Mouse (Mus musculus) Muller cell, postnatal 12 days (primary cell): ENCODE results near the gene Krtap29-1.
A peak's percentile ranks its signal among the peaks of the same experiment; 100 is the strongest.

Experiments
- DNase-seq: peaks from one replicate; pipeline ENCODE4 v3.0.0-alpha.2; 2015; ENCODE audit errors: inconsistent ontology term

The Krtap29-1 gene

DNA sequence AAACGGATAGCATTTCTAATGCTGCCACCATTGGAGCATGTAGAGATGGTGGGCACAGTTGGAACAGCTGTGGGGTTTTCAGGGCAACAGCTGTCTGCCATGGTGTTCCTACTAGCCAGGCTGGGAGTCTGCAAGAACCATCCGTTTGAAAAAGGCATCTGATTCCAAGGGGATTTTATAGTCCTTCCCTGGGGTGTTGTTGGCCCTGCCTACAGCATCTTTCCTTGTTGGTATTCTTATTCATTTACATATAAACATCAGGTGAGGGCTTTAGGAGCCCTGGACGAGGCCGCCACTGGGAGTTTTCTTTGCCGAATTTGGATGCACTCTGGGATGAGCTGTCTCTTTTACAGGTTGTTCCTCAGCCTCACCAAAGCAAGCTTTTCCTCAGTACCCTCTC, at the start of gene Krtap29-1:
Gene Krtap29-1 (minus strand): TSS at position 101 of the 400 bp plus-strand sequence.
- DNase-seq, result no peak

DNA sequence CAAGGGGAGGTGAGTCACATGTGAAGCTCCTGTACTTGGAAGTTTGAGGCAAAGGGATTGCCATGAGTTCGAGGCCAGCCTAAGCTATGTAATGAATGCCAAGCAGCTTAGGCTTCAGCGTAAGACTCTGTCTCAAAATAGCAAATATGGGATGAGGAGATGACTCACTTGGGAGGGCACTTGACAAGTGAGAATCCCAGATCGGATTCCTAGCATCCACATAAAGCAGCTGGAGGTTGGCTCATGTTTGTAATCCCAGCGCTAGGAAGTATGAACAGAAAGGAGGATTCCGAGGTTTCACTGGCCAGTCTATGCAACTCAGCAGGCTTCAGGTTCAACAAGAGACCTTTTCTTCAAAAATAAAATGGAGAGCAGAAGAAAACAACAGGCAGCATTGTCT, 42.6 kb upstream of the Krtap29-1 start:
- DNase-seq, result no peak

DNA sequence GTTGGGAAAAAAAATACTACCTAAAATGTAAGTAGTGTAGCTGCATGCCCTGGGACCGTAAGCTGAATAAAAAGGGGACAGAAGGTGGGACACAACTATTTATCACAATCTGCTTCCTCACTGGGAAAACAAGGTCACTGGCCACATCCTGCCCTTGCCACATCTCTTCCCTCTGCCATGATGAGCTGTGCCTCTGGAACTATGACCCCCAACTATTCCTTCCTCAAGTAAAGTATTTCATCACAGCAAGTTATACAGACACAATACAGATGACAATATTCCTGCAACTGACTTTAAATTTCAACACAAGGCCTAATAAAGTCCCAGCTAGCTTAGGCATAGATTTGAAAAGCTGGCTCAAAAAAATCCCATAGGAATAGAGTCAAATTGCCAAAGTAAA, 40.6 kb upstream of the Krtap29-1 start:
- DNase-seq, result no peak

DNA sequence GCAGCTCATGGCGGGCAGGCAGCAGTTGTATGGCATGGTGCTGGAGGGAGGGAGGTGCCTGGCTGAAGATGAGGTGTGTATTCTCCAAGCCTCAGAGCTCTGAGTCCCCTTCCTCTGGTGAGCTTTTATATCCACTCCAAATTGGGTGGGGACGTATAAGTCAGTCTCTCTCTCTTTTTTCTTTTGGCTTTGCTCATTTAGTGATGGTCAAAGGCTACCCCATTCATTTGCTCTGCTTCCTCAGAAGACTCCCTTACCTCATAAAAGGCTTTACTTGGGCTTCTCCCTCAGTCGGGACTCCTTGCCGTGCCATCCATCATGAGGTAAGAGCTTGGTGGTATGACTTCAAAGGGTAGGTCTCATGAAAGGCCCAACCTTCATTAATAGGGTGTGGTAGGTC, 37.3 kb upstream of the Krtap29-1 start, which contains the start of gene Krt33a:
Gene Krt33a (minus strand): TSS at position 101 of the 400 bp plus-strand sequence.
- DNase-seq, result no peak

DNA sequence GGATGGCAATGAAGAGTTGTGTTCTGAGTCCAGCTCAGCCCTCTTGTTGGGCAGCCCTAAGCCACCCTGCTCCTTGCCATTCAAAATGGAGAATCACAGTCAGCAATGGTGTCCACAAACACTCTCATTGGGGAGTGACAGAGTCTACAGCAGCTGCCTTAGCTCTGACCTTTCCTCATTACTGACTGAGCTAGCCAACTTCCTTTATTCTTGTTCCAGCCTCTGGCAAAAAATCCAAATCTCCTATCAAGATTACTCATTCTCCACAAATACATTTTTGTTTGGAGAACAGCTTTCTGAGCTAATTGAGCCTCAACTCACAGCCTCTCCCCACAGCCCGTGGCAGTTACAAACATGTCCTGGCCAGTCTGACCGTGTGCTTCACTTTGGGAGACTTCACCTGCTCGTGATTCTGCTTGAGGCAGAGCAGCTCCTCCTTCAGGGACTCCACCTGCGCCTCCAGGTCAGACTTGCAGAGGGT, 34.9 kb upstream of the Krtap29-1 start:
- DNase-seq, result peak; percentile 64

DNA sequence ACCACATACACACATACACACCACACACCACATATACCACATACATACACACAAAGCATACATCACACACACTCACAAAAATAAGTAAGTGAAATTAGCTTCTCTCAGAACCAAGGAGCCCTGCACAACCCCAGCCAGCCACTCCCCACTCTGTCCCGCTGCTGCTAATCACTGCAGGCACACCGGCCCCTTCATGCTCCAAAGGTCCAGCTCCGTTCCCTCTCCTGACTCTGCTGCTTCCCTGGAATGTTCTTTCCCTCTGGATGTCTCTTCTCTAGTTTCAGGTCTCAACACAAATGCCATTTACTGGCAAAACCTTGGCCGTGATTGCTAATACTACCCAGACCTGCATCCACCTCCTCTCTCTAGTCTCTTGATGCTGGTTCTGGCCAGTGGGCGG, 31.8 kb upstream of the Krtap29-1 start:
- DNase-seq, result no peak

DNA sequence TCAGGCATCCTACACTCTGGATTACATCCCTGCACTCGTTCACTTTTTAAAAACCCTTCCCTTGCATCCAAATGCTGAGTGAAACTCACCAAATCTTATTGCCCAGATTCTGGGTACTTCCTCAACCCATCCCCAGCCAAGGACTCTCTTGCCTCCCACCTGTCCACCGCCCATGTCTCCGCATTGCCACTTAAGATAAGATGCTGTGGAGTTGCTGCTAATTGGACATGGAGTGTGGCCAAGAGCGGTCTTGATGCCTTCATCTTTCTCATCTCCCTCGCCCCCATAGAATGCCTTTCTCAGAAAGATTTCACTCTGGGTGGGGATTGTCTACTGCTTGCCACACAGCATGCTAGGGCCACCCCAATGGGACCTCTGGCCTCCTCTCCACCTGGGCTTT, 29.5 kb upstream of the Krtap29-1 start:
- no peak for DNase-seq

DNA sequence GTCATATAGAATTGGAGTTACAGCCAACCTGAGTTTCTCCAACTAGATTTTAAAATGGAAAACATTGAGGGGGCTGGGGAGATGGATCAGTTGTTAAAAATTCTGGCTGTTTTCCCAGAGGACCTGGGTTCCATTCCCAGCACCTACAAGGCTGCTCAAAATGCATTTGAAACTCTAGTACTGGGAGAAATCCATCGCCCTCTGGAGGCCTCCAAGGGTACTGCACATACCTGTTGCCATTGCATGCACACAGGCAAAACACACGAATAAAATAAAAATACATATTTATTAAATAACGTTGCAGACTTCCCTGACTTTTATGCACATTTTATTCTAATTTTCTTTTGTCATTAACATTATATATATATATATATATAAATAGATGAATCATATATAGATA, 27.8 kb upstream of the Krtap29-1 start:
- no peak for DNase-seq

DNA sequence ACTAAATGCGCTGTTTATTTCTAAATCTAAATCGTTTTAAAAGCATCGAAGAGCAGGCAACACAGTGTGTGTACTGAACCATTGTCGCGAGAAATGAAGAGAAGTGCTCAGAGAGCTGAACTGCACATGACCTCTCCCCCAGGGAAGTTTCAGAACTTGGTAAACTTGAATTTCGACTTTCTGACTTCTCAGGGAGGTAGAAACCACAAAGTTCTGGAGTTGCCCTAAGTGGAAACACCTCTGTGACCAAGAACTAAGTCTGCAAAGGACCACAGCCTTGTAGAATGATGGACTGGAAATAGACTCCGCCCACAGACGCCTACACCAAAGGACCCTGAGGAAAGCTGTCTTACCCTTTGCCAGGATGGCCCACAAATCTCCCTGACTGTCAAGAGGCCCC, 27.1 kb upstream of the Krtap29-1 start:
- no peak for DNase-seq

DNA sequence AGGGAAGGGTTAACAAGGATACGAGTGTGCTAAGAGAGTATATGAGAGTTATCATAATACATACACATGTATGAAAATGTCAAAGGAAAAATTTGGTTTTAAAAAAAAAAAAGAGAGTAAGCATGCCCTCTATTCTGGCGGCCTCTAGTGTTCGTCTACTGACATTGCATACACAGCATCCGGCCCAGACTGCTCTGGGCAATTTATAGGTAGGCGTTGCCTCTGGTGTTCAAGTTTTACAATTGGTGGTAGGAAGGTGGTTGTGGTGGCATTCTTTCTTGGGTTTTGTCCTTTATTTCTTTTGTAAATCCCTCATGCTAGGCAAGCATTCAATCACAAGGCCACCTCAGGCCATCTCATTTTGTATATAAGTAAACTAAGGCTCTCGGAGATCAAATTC, 26.0 kb upstream of the Krtap29-1 start:
- DNase-seq, result peak; percentile 30

DNA sequence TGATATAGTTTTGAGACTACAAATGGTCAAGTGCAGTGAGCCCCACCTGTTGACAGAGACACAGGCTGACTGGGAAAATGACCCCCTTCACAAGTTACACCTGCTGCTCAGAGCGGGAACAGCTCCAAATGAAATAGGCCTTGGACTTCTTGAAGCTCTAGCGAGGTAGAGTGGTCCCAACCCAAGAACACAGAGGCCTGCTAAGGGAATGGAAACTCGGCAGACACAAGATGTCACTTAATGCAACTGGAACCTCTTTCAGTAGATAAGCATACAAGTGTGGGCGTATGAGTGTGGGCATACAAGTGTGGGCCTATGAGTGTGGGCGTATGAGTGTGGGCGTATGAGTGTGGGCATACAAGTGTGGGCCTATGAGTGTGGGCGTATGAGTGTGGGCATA, 20.2 kb upstream of the Krtap29-1 start:
- no peak for DNase-seq

DNA sequence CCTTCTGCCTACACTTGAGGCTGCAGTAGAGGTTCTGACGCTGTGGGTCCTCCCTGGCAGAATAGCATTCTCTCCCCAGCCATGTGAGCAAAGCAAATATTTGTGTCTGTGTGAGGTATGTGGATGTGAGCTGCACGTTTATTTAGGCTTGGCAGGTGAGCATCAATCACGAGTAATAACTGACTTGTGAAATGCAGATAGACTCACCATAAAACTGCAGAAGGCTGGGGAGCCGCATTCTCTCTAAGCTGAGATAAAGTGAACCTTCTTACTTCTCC, 15.5 kb upstream of the Krtap29-1 start:
- no peak for DNase-seq

DNA sequence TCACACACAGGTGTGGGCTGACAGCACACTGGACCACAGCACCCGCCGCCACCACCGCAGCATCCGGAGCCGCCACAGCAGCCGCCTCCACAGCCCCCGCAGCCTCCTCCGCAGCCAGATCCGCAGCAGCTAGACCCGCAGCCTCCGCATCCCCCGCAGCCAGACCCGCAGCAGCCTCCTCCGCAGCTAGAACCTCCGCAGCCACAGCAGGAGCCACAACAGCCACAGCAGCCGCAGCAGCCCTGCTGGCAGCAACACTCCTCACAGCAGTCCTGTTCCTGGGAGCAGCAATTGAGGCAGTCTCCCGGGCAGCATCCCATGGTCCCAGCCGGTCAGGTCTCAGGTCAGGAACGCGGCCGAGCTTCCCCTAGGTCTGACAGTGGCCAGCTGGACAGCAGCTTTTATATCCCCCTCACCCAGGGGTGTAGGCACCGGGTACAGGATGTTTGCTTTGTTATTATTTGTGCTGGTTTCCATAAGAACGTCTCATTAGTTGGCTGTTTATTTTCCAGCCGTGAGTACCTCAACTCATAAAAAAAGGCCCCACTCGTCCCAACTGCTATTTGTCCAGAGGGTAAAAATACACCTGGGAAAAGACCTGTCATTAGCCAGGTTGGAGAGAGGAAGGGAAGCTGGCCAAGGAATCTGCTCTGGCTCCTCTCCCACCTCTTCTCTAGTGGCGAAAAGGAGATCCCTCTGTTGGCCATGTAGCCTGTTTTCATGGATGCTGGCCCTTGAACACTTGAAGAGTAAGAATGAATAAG, 14.9 kb upstream of the Krtap29-1 start, which contains the start of gene Krtap17-1:
Gene Krtap17-1 (minus strand): TSS at position 375 of the 764 bp plus-strand sequence.
- DNase-seq, result no peak

DNA sequence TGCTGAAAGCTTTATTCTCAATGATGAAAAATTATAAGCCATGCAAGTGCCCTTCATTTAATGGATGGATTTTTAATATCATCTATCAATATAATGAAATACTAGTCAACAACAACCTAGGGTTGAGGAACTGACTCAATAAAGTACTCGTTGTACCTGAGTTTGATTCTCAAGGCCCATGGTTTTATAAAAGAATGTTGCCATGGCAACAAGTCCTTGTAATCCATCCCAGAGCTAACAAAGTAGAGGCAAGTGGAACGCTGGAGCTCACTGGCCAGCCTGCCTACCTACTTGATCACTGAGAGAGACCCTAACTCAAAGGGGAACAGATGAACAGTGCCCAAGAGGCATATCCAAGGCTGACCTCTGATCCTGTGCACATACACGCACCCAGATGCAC, 11.7 kb upstream of the Krtap29-1 start:
- no peak for DNase-seq

DNA sequence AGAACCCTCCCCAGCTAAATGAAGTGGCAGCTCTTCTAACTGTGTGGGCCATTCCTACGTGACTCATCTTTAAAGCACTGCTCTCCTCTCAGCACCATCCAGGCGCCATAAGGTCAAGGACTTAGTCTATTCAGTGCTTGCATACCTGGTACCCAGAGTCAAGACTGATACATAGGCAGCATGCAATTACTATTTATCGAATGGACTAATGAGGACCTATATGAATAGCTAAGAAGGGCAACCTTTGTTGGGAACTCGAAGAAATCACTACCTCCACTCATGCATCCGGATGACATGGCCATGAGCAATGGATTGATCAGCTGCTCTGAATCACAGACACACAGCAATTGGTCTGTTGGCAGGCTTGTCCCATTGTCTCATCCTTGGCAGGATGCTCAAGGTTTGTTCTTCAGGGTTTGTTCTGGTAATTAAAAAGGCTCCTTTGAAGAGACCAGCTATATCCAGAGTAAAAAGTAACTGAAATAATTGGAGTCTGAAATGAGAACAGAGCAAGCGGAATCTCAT, 11.1 kb upstream of the Krtap29-1 start:
- DNase-seq, result peak; percentile 95

DNA sequence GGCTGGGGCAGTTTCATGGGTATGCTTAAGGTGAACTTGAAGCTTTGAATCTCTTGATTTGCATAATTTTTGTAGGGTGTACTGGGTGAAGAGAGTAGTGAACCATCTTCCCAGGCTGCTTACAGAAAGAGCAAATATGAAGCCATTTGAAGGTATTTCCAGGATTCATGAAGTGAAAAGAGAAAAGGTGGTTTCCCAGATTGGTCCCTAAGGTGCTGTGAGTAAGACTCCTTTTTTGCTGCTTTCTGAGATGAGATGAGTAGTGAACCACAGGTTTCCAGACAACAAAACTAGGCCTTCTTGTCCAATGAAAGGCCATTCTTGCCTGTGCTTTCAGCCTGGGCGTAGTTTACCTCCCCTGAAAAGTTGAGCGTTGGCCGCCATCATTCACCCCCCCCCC, 9.7 kb upstream of the Krtap29-1 start:
- DNase-seq, result no peak

DNA sequence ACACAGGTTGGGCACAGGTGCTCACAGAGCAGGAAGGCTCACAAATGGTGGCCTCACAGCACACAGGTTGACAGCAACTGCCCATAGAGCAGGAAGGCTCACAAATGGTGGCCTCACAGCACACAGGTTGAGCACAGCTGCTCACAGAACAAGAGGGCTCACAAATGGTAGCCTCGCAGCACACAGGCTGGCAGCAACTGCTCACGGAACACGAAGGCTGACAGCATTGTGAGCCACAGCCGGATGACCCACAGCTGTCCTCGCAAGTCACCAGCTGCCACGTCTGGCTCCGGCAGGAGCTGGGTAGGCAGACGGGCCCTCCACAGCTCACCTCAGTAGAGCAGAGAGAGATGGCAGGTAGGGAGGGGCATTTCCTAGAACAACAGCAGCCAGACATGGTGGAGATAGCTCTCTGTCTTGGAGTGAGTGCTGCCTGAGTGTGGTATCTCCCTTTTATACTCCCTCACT, 7.4 kb upstream of the Krtap29-1 start, which contains the start of gene Krtap16-1:
Gene Krtap16-1 (minus strand): TSS at position 418 of the 468 bp plus-strand sequence.
- DNase-seq, result no peak

DNA sequence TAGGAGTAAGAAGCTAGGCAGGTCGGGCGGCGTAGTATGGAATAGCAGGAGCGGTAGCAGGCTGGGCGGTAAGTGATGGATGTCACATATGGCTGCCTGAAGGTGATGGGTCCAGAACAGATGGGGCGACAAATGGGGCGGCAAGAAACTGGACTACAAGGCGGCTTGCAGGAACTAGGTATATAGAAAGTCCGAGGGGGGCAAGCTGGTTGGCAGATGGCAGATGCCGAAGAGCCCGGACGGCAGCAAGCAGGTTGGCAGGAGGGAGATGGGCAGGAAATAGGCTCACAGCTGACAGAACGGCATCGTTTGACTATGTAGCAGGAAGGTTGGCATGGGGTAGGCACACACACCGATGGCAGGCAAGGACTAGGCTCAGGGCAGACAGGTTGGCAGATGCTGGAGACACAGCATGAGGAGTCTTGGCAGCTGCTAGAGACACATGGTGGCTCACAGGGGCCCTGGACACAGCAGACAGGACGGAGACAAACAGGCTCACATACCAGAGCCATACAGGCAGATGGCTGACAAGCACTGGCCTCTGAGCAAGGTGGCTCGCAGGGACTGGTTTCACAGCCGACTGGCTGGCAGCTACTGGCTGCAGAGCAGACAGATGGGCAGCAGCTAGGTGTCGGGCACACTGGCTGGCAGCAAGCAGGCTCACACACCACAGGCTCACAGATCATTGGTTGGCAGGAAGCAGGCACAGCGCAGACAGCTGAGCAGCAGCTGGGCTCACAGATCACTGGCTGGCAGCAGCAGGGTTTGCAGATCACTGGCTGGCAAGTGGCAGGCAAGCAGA, 6.6 kb upstream of the Krtap29-1 start:
- peak; percentile 64 for DNase-seq

DNA sequence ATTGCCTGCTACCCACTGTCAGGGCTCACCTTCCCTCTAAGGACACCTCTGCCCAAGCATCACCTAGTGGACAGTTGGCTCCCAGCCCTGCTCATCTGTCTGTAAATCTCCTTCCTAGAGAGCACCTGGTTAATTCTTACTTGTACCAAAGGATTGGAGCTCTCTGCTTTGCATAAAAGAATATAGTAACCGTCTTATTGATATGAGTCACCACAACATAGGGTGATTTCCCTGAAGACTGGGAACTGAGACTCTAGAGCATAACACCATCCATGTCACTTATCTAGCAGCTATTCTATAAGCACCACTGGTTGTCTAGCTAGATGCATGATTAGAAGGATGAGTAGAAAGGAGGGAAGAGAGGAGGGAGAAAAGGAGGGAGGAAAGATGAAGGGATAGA, 4.6 kb upstream of the Krtap29-1 start:
- no peak for DNase-seq

DNA sequence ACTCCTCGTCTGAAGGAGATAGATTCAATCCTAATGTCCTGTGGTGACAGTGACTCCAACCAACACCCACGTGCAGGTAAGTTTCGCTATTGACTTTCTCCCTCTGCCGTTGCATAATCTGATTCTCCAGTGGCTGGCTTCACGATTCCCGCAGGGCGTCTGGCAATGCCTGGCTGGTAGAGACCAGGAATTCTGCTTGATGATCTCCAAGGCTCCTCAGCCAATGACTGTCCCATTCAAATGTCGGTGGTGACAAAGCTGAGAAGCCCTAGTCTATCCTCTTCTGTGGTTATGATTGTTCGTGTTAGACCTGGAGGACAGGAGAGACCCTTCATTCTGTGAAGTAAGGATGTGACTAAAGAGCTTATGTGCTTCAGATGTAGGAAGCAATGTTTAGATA, 3.9 kb upstream of the Krtap29-1 start:
- no peak for DNase-seq

DNA sequence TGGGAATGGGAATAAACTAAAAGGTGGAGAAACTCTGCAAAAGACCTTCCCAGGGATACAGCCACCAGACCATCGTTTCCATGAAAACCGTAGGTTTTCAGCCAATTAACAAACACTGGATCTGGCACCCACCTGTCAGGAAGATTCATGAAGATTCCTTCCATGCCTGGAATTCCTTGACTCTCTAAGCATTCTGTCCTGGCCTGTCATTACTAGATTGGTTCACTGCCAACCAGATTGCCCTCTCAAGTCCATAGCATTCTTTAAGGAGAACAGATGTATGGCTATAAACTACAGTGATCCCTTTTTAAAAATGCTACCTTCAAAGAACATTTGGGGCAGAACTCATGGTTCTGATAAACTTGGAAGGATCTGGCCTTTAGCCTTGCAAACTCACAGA, 12.9 kb downstream of the Krtap29-1 start:
- DNase-seq, result peak; percentile 51

DNA sequence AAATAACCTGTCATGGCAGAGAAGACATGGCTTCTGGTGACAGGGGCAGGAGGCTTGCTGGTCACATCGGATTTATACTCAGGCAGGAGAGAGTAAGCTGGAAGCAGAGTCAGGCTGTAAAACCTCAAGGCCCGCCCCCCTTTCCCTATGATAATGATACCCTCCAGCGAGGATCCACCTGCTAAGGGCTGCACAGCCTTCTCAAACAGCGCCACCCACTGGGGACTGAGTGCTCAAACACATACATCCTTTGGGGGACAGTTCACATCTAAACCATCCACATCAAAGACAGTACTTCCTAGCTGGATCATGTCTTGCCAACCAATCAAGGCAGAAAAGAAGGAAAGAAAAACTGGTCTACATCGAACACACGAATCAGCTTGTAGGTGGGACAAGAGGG, 14.6 kb downstream of the Krtap29-1 start:
- DNase-seq, result no peak

DNA sequence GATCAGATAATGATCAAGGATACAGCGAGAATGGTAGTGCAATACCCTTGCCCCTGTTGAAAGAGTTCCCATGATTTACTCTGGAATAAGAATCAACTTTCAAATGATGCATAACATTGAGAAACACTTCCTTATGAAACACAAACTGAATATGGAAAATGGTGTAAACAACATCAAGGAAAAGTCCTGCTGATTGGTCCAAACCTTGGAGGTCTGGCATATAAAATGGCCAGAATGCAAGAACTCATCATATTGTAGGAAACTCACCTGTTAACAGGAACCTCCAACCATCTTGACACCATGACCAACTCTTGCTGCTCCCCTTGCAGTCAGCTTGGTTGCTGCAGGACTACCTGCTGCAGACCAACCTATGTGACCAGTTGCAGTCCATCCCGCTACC, 30.7 kb downstream of the Krtap29-1 start, which contains the start of gene Krtap9-5:
Gene Krtap9-5 (plus strand): TSS at position 301 of the 400 bp plus-strand sequence.
- no peak for DNase-seq
